Mouse (Mus musculus) heart, embryonic 14.5 days (tissue): ENCODE data around the gene Timm8a2. TPM values are rescaled to one million over a fixed set of nuclear protein-coding genes. Genes with fewer than 3 reads are reported as not detected.
A peak's percentile ranks its signal among the peaks of the same experiment; 100 is the strongest.

ENCODE experiments used
- ATAC-seq: fragments of 200-750 bp; cut with Nextera tagmentation; 2 replicates; pipeline ENCODE4 v1.8.0; 2017; ENCODE audit warnings: low read depth, moderate TSS enrichment; ENCODE audit not compliant: insufficient number of reproducible peaks, insufficient read depth, low FRiP score
- H3K27ac ChIP-seq, 2 experiments: fragments of 200-500 bp in 1 of 2; fragments of 300-500 bp in 1 of 2; sonication (generic) in 1 of 2; replicated peaks in 1 of 2; 2 replicates each; pipeline ENCODE4 v1.5.1; 2012 to 2014; ENCODE audit warnings: low read depth in 2 of 2, low read length in 2 of 2, control low read depth in 1 of 2, mild to moderate bottlenecking in 1 of 2, mixed read lengths in 1 of 2; ENCODE audit not compliant: control insufficient read depth in 1 of 2, insufficient read depth in 1 of 2
- H3K27me3 ChIP-seq: fragments of 300-500 bp; sonication (generic); 2 replicates; pipeline ENCODE4 v1.6.1; 2014; ENCODE audit warnings: mild to moderate bottlenecking, low read length, control low read depth; ENCODE audit not compliant: control insufficient read depth, insufficient read depth
- H3K36me3 ChIP-seq: fragments of 300-500 bp; sonication (generic); 2 replicates; pipeline ENCODE4 v1.6.1; 2014; ENCODE audit warnings: mild to moderate bottlenecking, control low read depth, low read length, mixed read lengths; ENCODE audit not compliant: control insufficient read depth, insufficient read depth
- H3K4me1 ChIP-seq, 2 experiments: fragments of 200-500 bp in 1 of 2; fragments of 300-500 bp in 1 of 2; sonication (generic) in 1 of 2; 2 replicates each; pipeline ENCODE4 v1.6.1; 2012 to 2014; ENCODE audit warnings: low read length in 2 of 2, control low read depth in 1 of 2, mixed read lengths in 1 of 2; ENCODE audit not compliant: control insufficient read depth in 2 of 2, insufficient read depth in 2 of 2
- H3K4me2 ChIP-seq: fragments of 300-500 bp; sonication (generic); 2 replicates; pipeline ENCODE4 v1.6.1; 2014; ENCODE audit warnings: mild to moderate bottlenecking, low read length
- H3K4me3 ChIP-seq, 2 experiments: fragments of 200-500 bp in 1 of 2; fragments of 300-500 bp in 1 of 2; sonication (generic) in 1 of 2; 2 replicates each; pipeline ENCODE4 v1.5.1; 2012 to 2014; ENCODE audit warnings: low read length in 2 of 2, mild to moderate bottlenecking in 2 of 2, control low read depth in 1 of 2, low read depth in 1 of 2, moderate library complexity in 1 of 2; ENCODE audit not compliant: control insufficient read depth in 1 of 2, insufficient read depth in 1 of 2
- H3K9ac ChIP-seq: fragments of 300-500 bp; sonication (generic); 2 replicates; pipeline ENCODE4 v1.6.1; 2014; ENCODE audit warnings: mild to moderate bottlenecking, low read length
- H3K9me3 ChIP-seq: fragments of 300-500 bp; sonication (generic); 2 replicates; pipeline ENCODE4 v1.6.1; 2016; ENCODE audit warnings: low read length, control low read depth; ENCODE audit not compliant: control insufficient read depth
- WGBS: fragments of 180-500 bp; shearing (Covaris S2); extraction: QIAGEN DNeasy Blood & Tissue Kit; methylation state at CpG from one replicate; pipeline ENCODE4 v1.1.7; 2014; 5-methylcytosine and 5-hydroxymethylcytosine counted together
- polyA plus RNA-seq: library from polyadenylated mRNA; unstranded; fragments of >200 nt; fragmentation: Nextera tagmentation; extraction: Ambion mirVana; gene quantifications from 2 replicates; pipeline ENCODE4 v1.2.1, GENCODE M21; 2014

Timm8a2 gene
- polyA plus RNA-seq: not detected in 2 replicates

DNA sequence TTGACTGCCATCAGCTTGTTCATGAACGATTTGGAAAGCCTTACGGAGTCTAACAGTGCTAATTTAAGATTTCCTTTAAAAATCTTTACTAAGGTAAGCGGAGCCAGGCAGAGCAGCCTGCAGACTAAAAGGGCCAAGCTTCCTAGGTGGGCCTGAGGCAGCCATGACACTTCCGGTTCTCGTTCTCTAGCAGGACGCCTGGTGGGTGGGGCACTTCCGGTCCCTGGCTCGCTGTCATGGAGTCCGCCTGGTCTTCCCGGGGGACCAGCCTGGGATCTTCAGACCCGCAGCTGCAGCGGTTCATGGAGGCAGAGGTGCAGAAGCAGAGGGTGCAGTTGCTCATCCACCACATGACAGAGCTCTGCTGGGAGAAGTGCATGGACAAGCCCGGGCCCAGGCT is at the start of gene Timm8a2:
Timm8a2 (plus strand) TSS at position 224 of the 400 bp plus-strand sequence.
- H3K9me3 ChIP-seq: peaks cover 6% of the 10 kb centered on the region
- no peaks in the 10 kb centered on the region for H3K36me3 ChIP-seq
- H3K4me3 ChIP-seq: no peak within 1 kb of the TSS
- no peaks in the 10 kb centered on the region for H3K4me1 ChIP-seq
- H3K4me2 ChIP-seq: no peak within 1 kb of the TSS
- no peaks in the 10 kb centered on the region for H3K27me3 ChIP-seq
- no peak within 1 kb of the TSS for H3K27ac ChIP-seq
- ATAC-seq: no peak
- WGBS: 88% methylated on average over 13 of the region's 13 CpGs
- no peak within 1 kb of the TSS for H3K9ac ChIP-seq

GRCm38 (mm10) chr14:121985477-121985876 is 49.0 kb upstream of the Timm8a2 start:
- Histone ChIP-seq H3K4me1 (peaks cover 6 to 12% of the 10 kb centered on the region in 2 experiments), H3K36me3 (no peaks in the 10 kb centered on the region), H3K27ac (peak overlapping the region in 1 of 2 experiments; percentile 35; a peak in 3 of 4 replicates), H3K4me3 (no peak overlapping the region), H3K27me3 (no peaks in the 10 kb centered on the region), H3K4me2 (no peak overlapping the region), H3K9me3 (no peaks in the 10 kb centered on the region), H3K9ac (no peak overlapping the region)
- ATAC-seq: no peak
- 72% methylated on average over 3 of the region's 3 CpGs for WGBS

DNA sequence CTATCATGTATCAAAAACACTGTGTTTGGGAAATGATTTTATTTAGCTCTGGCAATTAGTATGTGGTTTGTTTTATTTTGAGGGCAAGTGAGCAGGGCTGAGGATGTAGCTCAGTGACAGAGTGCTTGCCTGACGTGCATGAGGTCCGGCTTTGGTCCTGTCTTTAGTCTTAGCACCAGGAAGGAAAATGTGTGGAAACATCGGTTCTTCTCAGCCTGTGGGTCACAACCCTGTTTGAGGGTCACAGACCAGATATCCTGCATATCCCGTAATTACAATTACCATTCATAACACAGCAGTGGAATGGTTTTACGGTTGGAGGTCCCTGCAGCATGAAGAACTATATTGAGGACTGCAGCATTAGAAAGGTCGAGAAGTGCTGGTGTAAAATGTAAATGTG is 48.4 kb upstream of the Timm8a2 start:
- ATAC-seq: no peak
- Histone ChIP-seq H3K27ac (peak overlapping the region in 1 of 2 experiments; percentile 35; a peak in 2 of 4 replicates), H3K4me2 (no peak overlapping the region), H3K9me3 (no peaks in the 10 kb centered on the region), H3K36me3 (peaks cover 5% of the 10 kb centered on the region; the same call in 1 of the 2 replicates), H3K9ac (no peak overlapping the region), H3K4me3 (no peak overlapping the region), H3K27me3 (no peaks in the 10 kb centered on the region), H3K4me1 (peaks cover 6 to 12% of the 10 kb centered on the region in 2 experiments)
- WGBS: 74% methylated on average over 6 of the region's 6 CpGs

- Histone ChIP-seq H3K36me3 (peaks cover 8% of the 10 kb centered on the region; the same call in 1 of the 2 replicates), H3K4me2 (no peak overlapping the region), H3K4me3 (no peak overlapping the region), H3K27me3 (no peaks in the 10 kb centered on the region), H3K9me3 (no peaks in the 10 kb centered on the region), H3K4me1 (peaks cover 6 to 12% of the 10 kb centered on the region in 2 experiments), H3K27ac (no peak overlapping the region), H3K9ac (no peak overlapping the region)
- WGBS: 76% methylated on average over 1 of the region's 1 CpGs
- no peak for ATAC-seq
Observed at GRCm38 (mm10) chr14:121987287-121987686, 47.2 kb upstream of the Timm8a2 start.

GRCm38 (mm10) chr14:121987691-121988090 is 46.8 kb upstream of the Timm8a2 start:
- WGBS: 76% methylated on average over 4 of the region's 4 CpGs
- Histone ChIP-seq H3K9me3 (no peaks in the 10 kb centered on the region), H3K27ac (no peak overlapping the region), H3K36me3 (peaks cover 8% of the 10 kb centered on the region; the same call in 1 of the 2 replicates), H3K4me1 (peaks cover 6 to 10% of the 10 kb centered on the region in 2 experiments), H3K4me3 (no peak overlapping the region), H3K27me3 (no peaks in the 10 kb centered on the region), H3K9ac (no peak overlapping the region), H3K4me2 (no peak overlapping the region)
- no peak for ATAC-seq

DNA sequence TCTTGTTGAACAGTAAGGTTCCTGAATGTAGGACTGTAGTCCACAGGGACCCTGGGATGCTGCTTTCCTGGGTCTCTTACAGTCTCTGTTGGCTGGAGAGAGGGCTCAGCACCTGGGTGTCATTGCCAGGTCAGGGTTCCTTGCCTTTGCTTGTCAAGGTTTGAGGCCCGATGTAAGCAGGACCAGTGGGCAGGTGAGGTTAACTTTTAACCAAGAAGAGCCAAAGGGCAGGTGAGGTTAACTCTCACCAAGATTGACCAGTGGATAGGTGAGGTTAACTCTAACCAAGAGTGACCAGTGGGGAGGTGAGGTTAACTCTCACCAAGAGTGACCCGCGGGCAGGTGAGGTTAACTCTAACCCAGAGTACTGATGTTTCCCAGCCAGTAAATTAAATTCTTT is 45.1 kb upstream of the Timm8a2 start:
- peaks cover 12% of the 10 kb centered on the region for H3K36me3 ChIP-seq
- H3K27me3 ChIP-seq: no peaks in the 10 kb centered on the region
- ATAC-seq: no peak
- no peak overlapping the region for H3K4me2 ChIP-seq
- no peaks in the 10 kb centered on the region for H3K9me3 ChIP-seq
- no peak overlapping the region for H3K27ac ChIP-seq
- H3K4me3 ChIP-seq: no peak overlapping the region
- peaks cover 0 to 2% of the 10 kb centered on the region in 2 experiments; a peak in 1 of 4 replicates for H3K4me1 ChIP-seq
- WGBS: 96% methylated on average over 3 of the region's 3 CpGs
- no peak overlapping the region for H3K9ac ChIP-seq

DNA sequence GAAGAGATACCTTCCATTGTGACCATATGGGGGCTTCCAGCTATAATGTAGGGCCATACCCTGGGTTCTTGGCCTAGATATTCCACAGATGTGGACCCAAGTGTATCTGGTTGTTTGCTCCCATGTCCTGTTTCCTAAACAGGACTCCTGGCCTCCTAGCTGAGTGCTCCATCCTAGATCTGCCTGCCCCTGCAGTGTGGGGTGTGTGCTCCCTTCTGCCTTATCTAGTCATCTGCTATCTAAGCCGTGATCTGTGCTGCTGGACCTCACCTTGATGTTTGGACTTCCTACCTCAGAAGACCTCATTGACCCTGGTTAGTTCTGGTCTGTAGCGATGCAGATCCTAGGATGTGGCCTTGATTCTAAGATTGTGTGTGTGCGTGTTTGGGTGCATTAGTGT is 44.6 kb upstream of the Timm8a2 start:
- no peaks in the 10 kb centered on the region for H3K4me1 ChIP-seq
- H3K4me3 ChIP-seq: no peak overlapping the region
- peaks cover 14% of the 10 kb centered on the region for H3K36me3 ChIP-seq
- no peak for ATAC-seq
- WGBS: 96% methylated on average over 3 of the region's 3 CpGs
- H3K27ac ChIP-seq: no peak overlapping the region
- no peaks in the 10 kb centered on the region for H3K9me3 ChIP-seq
- no peak overlapping the region for H3K4me2 ChIP-seq
- H3K27me3 ChIP-seq: no peaks in the 10 kb centered on the region
- H3K9ac ChIP-seq: no peak overlapping the region

DNA sequence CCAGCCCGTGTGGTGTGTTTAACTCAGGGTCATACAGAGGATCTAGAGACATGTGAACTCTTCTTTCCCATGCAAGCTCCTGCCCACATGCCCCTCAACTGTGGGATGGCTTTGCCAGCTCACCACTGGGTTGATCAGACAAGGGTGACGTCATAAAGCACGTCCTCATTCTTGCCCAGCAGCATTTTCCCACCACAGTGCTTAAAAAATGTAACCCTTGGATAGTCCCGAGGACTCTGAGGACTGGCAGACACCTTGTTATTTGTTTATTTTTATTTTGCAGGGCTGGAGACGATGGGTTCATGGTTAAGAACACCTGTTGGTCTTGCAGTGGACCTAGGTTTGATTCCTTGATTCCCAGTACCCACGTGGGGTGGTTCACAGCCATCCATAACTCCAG is 43.6 kb upstream of the Timm8a2 start:
- no peak overlapping the region for H3K27ac ChIP-seq
- no peak overlapping the region for H3K4me3 ChIP-seq
- no peaks in the 10 kb centered on the region for H3K4me1 ChIP-seq
- no peak overlapping the region for H3K9ac ChIP-seq
- no peaks in the 10 kb centered on the region for H3K27me3 ChIP-seq
- H3K4me2 ChIP-seq: no peak overlapping the region
- peaks cover 16% of the 10 kb centered on the region for H3K36me3 ChIP-seq
- ATAC-seq: no peak
- no peaks in the 10 kb centered on the region for H3K9me3 ChIP-seq
- WGBS: 81% methylated on average over 6 of the region's 6 CpGs
